Mouse (Mus musculus) midbrain, embryonic 16.5 days (tissue): Measurements from ENCODE around the gene Tsr1. TPM values are rescaled to one million over a fixed set of nuclear protein-coding genes. Genes with fewer than 3 reads are reported as not detected.

Experiments used
- ATAC-seq: fragments of 200-750 bp; cut with Nextera tagmentation; 2 replicates; pipeline ENCODE4 v1.8.0; 2017; ENCODE audit warnings: moderate TSS enrichment
- H3K27ac ChIP-seq: fragments of 300-500 bp; sonication (generic); 2 replicates; pipeline ENCODE4 v1.5.1; 2014; ENCODE audit warnings: mild to moderate bottlenecking, low read length, mixed read lengths
- H3K27me3 ChIP-seq: fragments of 300-500 bp; sonication (generic); 2 replicates; pipeline ENCODE4 v1.6.1; 2014; ENCODE audit warnings: low read depth, low read length, mixed read lengths; ENCODE audit not compliant: control insufficient read depth, insufficient read depth
- H3K36me3 ChIP-seq: fragments of 300-500 bp; sonication (generic); 2 replicates; pipeline ENCODE4 v1.6.1; 2014; ENCODE audit warnings: mild to moderate bottlenecking, low read length, moderate library complexity, mixed read lengths; ENCODE audit not compliant: control insufficient read depth, insufficient read depth
- H3K4me1 ChIP-seq: fragments of 300-500 bp; sonication (generic); 2 replicates; pipeline ENCODE4 v1.6.1; 2014; ENCODE audit warnings: mild to moderate bottlenecking, low read length, mixed read lengths; ENCODE audit not compliant: control insufficient read depth, insufficient read depth
- H3K4me2 ChIP-seq: fragments of 300-500 bp; sonication (generic); 2 replicates; pipeline ENCODE4 v1.6.1; 2014; ENCODE audit warnings: mild to moderate bottlenecking, low read length, mixed read lengths
- H3K4me3 ChIP-seq: fragments of 300-500 bp; sonication (generic); 2 replicates; pipeline ENCODE4 v1.5.1; 2014; ENCODE audit warnings: low read depth, mild to moderate bottlenecking, low read length, moderate library complexity, mixed read lengths
- H3K9ac ChIP-seq: fragments of 300-500 bp; sonication (generic); 2 replicates; pipeline ENCODE4 v1.6.1; 2014; ENCODE audit warnings: low read depth, low read length, mixed read lengths
- H3K9me3 ChIP-seq: fragments of 300-500 bp; sonication (generic); replicated peaks from 2 replicates; pipeline ENCODE4 v1.6.1; 2014; ENCODE audit warnings: mild to moderate bottlenecking, low read length, mixed read lengths; ENCODE audit not compliant: control insufficient read depth, poor library complexity, severe bottlenecking
- WGBS: fragments of 180-500 bp; shearing (Covaris S2); extraction: QIAGEN DNeasy Blood & Tissue Kit; methylation state at CpG from one replicate; pipeline ENCODE4 v1.1.7; 2014; 5-methylcytosine and 5-hydroxymethylcytosine counted together
- microRNA-seq: library from miRNA; unstranded; fragments of <30 nt; microRNA quantifications from one replicate; pipeline ENCODE4, GENCODE M21; 2017
- polyA plus RNA-seq: library from polyadenylated mRNA; unstranded; fragments of >200 nt; fragmentation: Nextera tagmentation; extraction: Ambion mirVana; gene quantifications from 2 replicates; pipeline ENCODE4 v1.2.1, GENCODE M21; 2015

Gene Tsr1
- polyA plus RNA-seq, 1 experiment from 2014 or later: 27.6 TPM

DNA sequence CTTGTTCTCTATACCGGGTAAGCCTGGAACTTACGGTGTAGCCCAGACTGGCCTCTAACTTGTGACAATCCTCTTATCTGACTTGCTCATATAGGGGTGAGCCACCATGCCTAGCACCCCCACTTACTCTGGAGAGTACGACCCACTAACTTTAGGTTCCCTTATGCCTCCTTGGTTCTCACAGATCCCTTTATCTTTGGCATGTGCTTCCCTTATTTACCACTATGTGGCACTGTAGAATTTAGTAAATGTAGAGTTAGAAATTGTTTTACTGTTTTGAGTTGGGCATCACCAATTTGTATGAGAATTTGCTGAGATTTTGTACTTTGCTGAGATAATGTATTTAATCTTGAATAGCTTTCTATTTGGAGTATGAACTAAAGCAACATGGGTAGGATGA is 48.5 kb downstream of the Tsr1 start:
- Histone ChIP-seq H3K27me3 (no peaks in the 10 kb centered on the region), H3K4me2 (no peak overlapping the region), H3K4me1 (no peaks in the 10 kb centered on the region), H3K4me3 (no peak overlapping the region), H3K9ac (no peak overlapping the region), H3K9me3 (no peaks in the 10 kb centered on the region), H3K36me3 (peaks cover 15% of the 10 kb centered on the region; the same call in 1 of the 2 replicates), H3K27ac (no peak overlapping the region)
- ATAC-seq: no peak
- WGBS: 87% methylated on average over 3 of the region's 3 CpGs

DNA sequence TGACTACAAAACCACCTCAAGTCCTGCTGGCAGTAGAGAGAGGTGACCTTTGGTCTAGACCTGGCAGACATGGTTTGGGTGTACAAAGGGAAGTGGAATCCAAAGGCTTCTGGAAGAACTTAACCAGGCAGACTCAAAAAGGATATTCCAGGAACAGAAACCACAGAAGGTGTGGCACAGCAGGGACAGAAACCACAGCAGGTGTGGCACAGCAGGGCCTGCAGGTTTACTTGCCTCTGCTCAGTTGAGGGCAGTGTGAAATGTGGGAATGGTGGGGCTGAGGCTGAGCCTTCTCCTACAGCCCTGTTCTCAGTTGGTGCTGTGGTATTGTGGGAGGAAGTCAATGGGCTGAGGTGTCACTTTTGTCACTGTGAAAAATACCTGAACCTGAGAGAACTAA is 57.0 kb downstream of the Tsr1 start:
- H3K4me2 ChIP-seq: no peak overlapping the region
- no peaks in the 10 kb centered on the region for H3K9me3 ChIP-seq
- no peaks in the 10 kb centered on the region for H3K4me1 ChIP-seq
- ATAC-seq: no peak
- no peaks in the 10 kb centered on the region for H3K27me3 ChIP-seq
- H3K9ac ChIP-seq: no peak overlapping the region
- H3K36me3 ChIP-seq: no peaks in the 10 kb centered on the region
- no peak overlapping the region for H3K4me3 ChIP-seq
- H3K27ac ChIP-seq: no peak overlapping the region

DNA sequence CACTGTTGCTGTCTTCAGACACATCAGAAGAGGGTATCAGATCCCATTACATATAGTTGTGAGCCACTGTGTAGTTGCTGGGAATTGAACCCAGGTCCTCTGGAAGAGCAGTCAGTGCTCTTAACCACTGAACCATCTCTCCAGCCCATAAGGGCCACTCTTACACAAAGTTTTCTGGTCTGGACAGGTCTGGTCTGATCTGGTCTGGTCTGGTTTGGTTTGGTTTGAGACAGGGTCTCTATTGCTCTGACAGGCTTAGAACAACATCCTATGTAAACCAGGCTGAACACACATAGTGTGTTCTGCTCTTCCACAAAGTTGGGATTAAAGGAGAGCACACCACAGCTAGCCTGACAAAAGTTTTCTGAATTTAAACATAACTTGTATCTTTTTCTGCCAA is 58.1 kb downstream of the Tsr1 start:
- H3K4me3 ChIP-seq: no peak overlapping the region
- no peaks in the 10 kb centered on the region for H3K4me1 ChIP-seq
- no peak overlapping the region for H3K27ac ChIP-seq
- H3K4me2 ChIP-seq: no peak overlapping the region
- H3K9ac ChIP-seq: no peak overlapping the region
- 0 out of 2 replicates have a peak, but pooled peaks cover 3% of the 10 kb centered on the region for H3K36me3 ChIP-seq
- no peaks in the 10 kb centered on the region for H3K27me3 ChIP-seq
- H3K9me3 ChIP-seq: no peaks in the 10 kb centered on the region
- ATAC-seq: no peak

DNA sequence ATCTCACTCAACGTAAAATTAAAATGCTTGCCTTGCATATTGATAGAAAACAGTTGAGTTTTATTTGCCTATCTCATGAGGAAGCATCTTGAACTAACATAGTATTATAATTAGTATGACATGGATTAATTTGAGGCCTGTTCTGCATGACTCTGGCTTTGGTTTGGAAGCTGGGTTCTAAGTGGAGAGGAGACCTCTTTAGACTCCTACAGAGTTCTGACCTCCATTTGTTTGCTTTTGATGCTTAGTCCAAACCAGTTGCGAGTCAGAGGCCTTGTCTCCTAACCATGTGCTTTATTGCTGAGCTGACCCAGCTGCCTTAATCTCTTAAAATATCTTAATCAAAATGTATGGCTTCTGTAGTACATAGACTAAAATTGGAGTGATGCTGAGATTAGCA is 59.7 kb downstream of the Tsr1 start:
- Histone ChIP-seq H3K27me3 (no peaks in the 10 kb centered on the region), H3K36me3 (0 out of 2 replicates have a peak, but pooled peaks cover 3% of the 10 kb centered on the region), H3K9ac (no peak overlapping the region), H3K4me3 (no peak overlapping the region), H3K9me3 (no peaks in the 10 kb centered on the region), H3K27ac (no peak overlapping the region), H3K4me2 (no peak overlapping the region), H3K4me1 (no peaks in the 10 kb centered on the region)
- no peak for ATAC-seq
- 83% methylated on average over 2 of the region's 2 CpGs for WGBS

Small RNA genes lying within 50 kb of the gene (microRNA-seq; reads per million reads assigned to microRNA genes)
- gene Mir6926: 1.0 reads per million

Other genes with a start within 250 kb of the Tsr1 start
- gene Cluh, start 248.6 kb upstream of the Tsr1 start, polyA plus RNA-seq: 16.4 and 18.1 TPM in 2 replicates
- 45.8 and 57.5 TPM in 2 replicates for gene Pafah1b1, start 173.4 kb upstream of the Tsr1 start, polyA plus RNA-seq
- gene Mettl16, start 127.2 kb upstream of the Tsr1 start, polyA plus RNA-seq: 53.2 and 60.0 TPM in 2 replicates
- gene Mnt, start 67.2 kb upstream of the Tsr1 start, polyA plus RNA-seq: 7.6 and 8.6 TPM in 2 replicates
- gene Sgsm2, start 1.0 kb upstream of the Tsr1 start, polyA plus RNA-seq: 30.3 and 31.8 TPM in 2 replicates
- 14.6 and 17.4 TPM in 2 replicates for gene Smg6, start 27.8 kb downstream of the Tsr1 start, polyA plus RNA-seq
- gene Srr, start 27.9 kb downstream of the Tsr1 start, polyA plus RNA-seq: 40.9 and 44.2 TPM in 2 replicates